Mouse (Mus musculus) ES-Bruce4 (cell line): ENCODE data around the gene Hist1h3i.

ENCODE experiments used
- CTCF ChIP-seq: IDR thresholded peaks from one replicate; pipeline ENCODE4 v1.8.1; 2011; ENCODE audit warnings: low read depth, low read length
- EP300 ChIP-seq: IDR thresholded peaks from 2 replicates; pipeline ENCODE4 v1.6.1; 2011; ENCODE audit warnings: low read depth, low read length; ENCODE audit not compliant: insufficient read depth
- POLR2A ChIP-seq: IDR thresholded peaks from one replicate; pipeline ENCODE4 v1.8.1; 2011; ENCODE audit warnings: low read length; ENCODE audit not compliant: insufficient read depth

GRCm38 (mm10) chr13:21783255-21783617 is at the start of gene Hist1h3i:
- no peak for TF ChIP-seq POLR2A
- TF ChIP-seq CTCF = no peak
- no peak for TF ChIP-seq EP300
